Mouse (Mus musculus) limb, embryonic 14.5 days (tissue): ENCODE data around the gene Grap. TPM values are rescaled to one million over a fixed set of nuclear protein-coding genes. Genes with fewer than 3 reads are reported as not detected.

Source experiments
- ATAC-seq: fragments of 200-750 bp; cut with Nextera tagmentation; 2 replicates; pipeline ENCODE4 v1.8.0; 2017; ENCODE audit warnings: low read depth, moderate number of reproducible peaks, moderate TSS enrichment; ENCODE audit not compliant: low FRiP score
- DNase-seq: peaks from one replicate; pipeline ENCODE4 v3.0.0-alpha.2; 2015; ENCODE audit warnings: low spot score
- H3K27ac ChIP-seq: fragments of 300-500 bp; sonication (generic); replicated peaks from 2 replicates; pipeline ENCODE4 v1.5.1; 2014; ENCODE audit warnings: low read depth, mild to moderate bottlenecking, low read length, moderate library complexity, mixed read lengths
- H3K27me3 ChIP-seq: fragments of 300-500 bp; sonication (generic); 2 replicates; pipeline ENCODE4 v1.6.1; 2014; ENCODE audit warnings: low read length, mixed read lengths; ENCODE audit not compliant: control insufficient read depth, insufficient read depth
- H3K36me3 ChIP-seq: fragments of 300-500 bp; sonication (generic); 2 replicates; pipeline ENCODE4 v1.6.1; 2014; ENCODE audit warnings: mild to moderate bottlenecking, low read length, moderate library complexity, mixed read lengths; ENCODE audit not compliant: control insufficient read depth, insufficient read depth
- H3K4me1 ChIP-seq: fragments of 300-500 bp; sonication (generic); 2 replicates; pipeline ENCODE4 v1.6.1; 2014; ENCODE audit warnings: antibody characterized with exemption, low read length, mixed read lengths; ENCODE audit not compliant: control insufficient read depth, insufficient read depth
- H3K4me2 ChIP-seq: fragments of 300-500 bp; sonication (generic); replicated peaks from 2 replicates; pipeline ENCODE4 v1.6.1; 2014; ENCODE audit warnings: low read depth, mild to moderate bottlenecking, low read length, moderate library complexity; ENCODE audit not compliant: severe bottlenecking
- H3K4me3 ChIP-seq: fragments of 300-500 bp; sonication (generic); replicated peaks from 2 replicates; pipeline ENCODE4 v1.5.1; 2014; ENCODE audit warnings: low read length
- H3K9ac ChIP-seq: fragments of 300-500 bp; sonication (generic); 2 replicates; pipeline ENCODE4 v1.6.1; 2014; ENCODE audit warnings: mild to moderate bottlenecking, low read depth, low read length, moderate library complexity; ENCODE audit not compliant: severe bottlenecking
- H3K9me3 ChIP-seq: fragments of 300-500 bp; sonication (generic); 2 replicates; pipeline ENCODE4 v1.6.1; 2016; ENCODE audit warnings: low read length; ENCODE audit not compliant: control insufficient read depth
- POLR2A ChIP-seq: fragments of 200-500 bp; IDR thresholded peaks from 2 replicates; pipeline ENCODE4 v1.8.0; 2012; ENCODE audit warnings: inconsistent platforms, mild to moderate bottlenecking, moderate library complexity, borderline replicate concordance; ENCODE audit not compliant: insufficient read depth, insufficient read length; ENCODE audit errors: extremely low read depth
- WGBS: fragments of 180-500 bp; shearing (Covaris S2); extraction: QIAGEN DNeasy Blood & Tissue Kit; methylation state at CpG from one replicate; pipeline ENCODE4 v1.1.7; 2014; 5-methylcytosine and 5-hydroxymethylcytosine counted together
- polyA plus RNA-seq, 2 experiments: library from polyadenylated mRNA; depleted of rRNA in 1 of 2; stranded (reverse) in 1 of 2; unstranded in 1 of 2; fragments of >200 nt; fragmentation: Nextera tagmentation in 1 of 2; extraction: Ambion mirVana in 1 of 2; gene quantifications; 2 replicates each; pipeline versions ENCODE4 v1.2.1 to v1.2.3; 2012 to 2014

Gene Grap
- polyA plus RNA-seq, 2 experiments: 4.7 to 5.6 TPM

DNA sequence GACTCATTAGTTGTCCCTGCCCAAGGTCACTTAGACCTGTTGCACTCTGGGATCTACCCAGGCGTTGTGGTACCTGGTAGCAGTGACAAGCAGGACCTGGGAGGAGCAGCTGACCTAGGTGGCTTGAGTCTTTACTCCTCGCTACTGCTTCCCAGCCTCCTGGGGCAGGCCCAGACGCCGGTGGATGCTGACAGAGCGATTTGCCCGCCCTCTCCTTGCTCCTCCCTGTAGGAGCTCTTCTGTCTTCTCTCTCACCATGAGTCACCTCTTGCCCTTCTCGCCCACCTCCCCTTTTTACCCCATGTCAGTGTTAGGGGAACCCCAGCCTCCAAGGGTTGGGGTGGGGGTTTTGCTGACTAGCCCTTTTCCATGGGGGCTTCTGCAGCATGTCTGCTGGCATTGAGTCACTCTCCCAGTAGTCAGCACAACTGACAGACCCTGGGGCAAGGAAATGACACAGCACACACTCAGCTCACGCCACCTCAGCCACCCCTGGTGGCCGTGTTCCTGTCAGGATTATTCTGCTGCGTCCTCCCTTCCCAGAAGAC, 33.9 kb downstream of the Grap start:
- H3K4me1 ChIP-seq: peaks cover 7% of the 10 kb centered on the region; the same call in 1 of the 2 replicates
- no peaks in the 10 kb centered on the region for H3K36me3 ChIP-seq
- ATAC-seq (no peak), DNase-seq (no peak)
- H3K4me3 ChIP-seq: no peak overlapping the region
- H3K4me2 ChIP-seq: no peak overlapping the region
- no peaks in the 10 kb centered on the region for H3K9me3 ChIP-seq
- TF ChIP-seq POLR2A: no peak
- no peak overlapping the region for H3K9ac ChIP-seq
- peaks cover 26% of the 10 kb centered on the region for H3K27me3 ChIP-seq
- WGBS: 39% methylated on average over 10 of the region's 10 CpGs
- H3K27ac ChIP-seq: no peak overlapping the region

DNA sequence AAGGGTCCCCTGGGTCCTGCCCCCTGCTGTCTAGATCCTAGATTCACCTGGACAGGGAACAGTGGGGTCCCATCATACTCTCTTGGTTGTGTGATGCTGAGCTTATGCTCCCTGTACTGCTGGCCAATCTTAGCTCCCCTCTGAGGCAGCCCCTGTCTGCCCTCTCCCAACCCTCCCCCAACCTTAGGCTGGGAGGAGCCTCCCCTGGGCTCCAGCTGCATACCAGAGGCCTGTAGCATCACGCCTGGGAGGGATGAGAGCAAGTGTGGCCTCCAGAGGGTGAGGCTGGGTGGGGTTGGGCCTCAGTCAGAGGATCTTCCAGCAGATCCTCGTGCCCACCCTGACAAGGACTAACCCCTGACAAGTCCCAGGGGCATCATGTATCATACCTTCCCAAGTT, 34.5 kb downstream of the Grap start:
- no peak overlapping the region for H3K9ac ChIP-seq
- no peak overlapping the region for H3K27ac ChIP-seq
- peak; percentile 12 for DNase-seq
- H3K4me1 ChIP-seq: peaks cover 7% of the 10 kb centered on the region; the same call in 1 of the 2 replicates
- no peak overlapping the region for H3K4me2 ChIP-seq
- H3K9me3 ChIP-seq: no peaks in the 10 kb centered on the region
- TF ChIP-seq POLR2A: no peak
- WGBS: 49% methylated on average over 2 of the region's 2 CpGs
- H3K36me3 ChIP-seq: no peaks in the 10 kb centered on the region
- H3K4me3 ChIP-seq: no peak overlapping the region
- peaks cover 26% of the 10 kb centered on the region for H3K27me3 ChIP-seq
- ATAC-seq: no peak

DNA sequence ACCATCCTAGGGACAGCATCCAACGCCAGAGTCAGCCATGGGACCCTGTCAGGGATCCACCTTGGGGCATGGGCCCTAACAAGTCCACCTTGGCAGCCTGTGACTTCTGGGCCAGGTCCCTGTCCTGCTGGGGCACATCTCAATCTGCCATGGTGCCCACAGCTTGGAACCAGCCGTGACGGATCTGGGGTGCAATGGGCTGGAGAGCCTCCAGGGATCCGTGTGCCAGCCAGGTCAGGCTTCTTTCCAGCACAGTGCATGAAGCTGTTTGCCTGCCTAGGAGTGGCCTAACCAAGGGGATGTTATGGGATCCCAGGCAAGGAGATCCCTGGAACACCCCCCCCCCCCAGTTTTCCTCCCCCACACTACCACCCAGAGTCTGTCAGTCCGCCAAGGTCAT, 39.9 kb downstream of the Grap start:
- no peak for TF ChIP-seq POLR2A
- H3K27me3 ChIP-seq: no peaks in the 10 kb centered on the region
- WGBS: 91% methylated on average over 5 of the region's 5 CpGs
- H3K36me3 ChIP-seq: no peaks in the 10 kb centered on the region
- H3K9me3 ChIP-seq: no peaks in the 10 kb centered on the region
- H3K9ac ChIP-seq: no peak overlapping the region
- no peak for ATAC-seq
- no peak overlapping the region for H3K4me2 ChIP-seq
- no peak for DNase-seq
- no peaks in the 10 kb centered on the region for H3K4me1 ChIP-seq
- no peak overlapping the region for H3K27ac ChIP-seq
- H3K4me3 ChIP-seq: no peak overlapping the region

DNA sequence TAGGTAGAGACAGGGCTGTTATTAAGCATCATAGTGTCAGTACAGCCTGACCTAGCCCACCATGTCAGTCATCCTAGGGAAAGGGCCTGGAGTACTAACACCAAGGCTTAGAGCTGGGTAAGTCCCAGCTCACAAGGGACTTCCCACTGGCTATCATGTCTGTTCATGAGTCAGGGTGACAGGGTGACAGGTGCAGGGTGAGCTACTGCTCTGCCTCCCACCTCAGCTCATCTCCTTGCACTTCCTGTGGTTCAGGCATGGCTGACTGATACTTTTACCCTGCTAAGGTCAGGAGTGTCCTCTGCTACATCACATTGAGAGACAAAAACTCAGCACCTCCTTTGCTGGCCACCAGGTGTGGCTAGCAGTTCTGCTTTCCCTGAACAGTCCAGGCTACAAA, 45.8 kb downstream of the Grap start:
- TF ChIP-seq POLR2A: no peak
- Histone ChIP-seq H3K4me3 (no peak overlapping the region), H3K4me1 (no peaks in the 10 kb centered on the region), H3K27me3 (no peaks in the 10 kb centered on the region), H3K36me3 (no peaks in the 10 kb centered on the region), H3K27ac (no peak overlapping the region), H3K4me2 (no peak overlapping the region), H3K9ac (no peak overlapping the region), H3K9me3 (no peaks in the 10 kb centered on the region)
- DNase-seq (no peak), ATAC-seq (no peak)

DNA sequence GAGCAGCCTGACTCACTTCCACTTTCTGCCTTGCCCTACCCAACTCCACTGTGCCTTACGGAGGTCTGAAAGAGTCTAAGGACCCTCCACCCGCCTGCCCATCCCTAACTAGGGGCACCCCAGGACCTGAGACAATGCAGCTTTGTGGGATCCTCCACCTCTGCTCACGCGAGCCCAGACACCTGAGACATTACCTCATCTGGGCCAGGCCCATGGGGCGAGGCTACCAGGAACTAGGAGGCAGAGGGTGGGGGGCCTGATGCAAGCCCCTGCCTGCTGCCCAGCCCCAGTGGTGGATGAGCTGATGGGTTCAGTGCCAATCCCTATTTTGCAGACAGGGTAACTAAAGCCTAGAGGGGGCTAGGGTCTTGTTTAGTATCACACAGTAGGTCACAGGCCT, 46.4 kb downstream of the Grap start:
- Histone ChIP-seq H3K9me3 (no peaks in the 10 kb centered on the region), H3K27ac (no peak overlapping the region), H3K4me3 (no peak overlapping the region), H3K27me3 (no peaks in the 10 kb centered on the region), H3K36me3 (no peaks in the 10 kb centered on the region), H3K4me1 (no peaks in the 10 kb centered on the region), H3K9ac (no peak overlapping the region), H3K4me2 (no peak overlapping the region)
- 72% methylated on average over 5 of the region's 5 CpGs for WGBS
- TF ChIP-seq POLR2A: no peak
- DNase-seq (no peak), ATAC-seq (no peak)

DNA sequence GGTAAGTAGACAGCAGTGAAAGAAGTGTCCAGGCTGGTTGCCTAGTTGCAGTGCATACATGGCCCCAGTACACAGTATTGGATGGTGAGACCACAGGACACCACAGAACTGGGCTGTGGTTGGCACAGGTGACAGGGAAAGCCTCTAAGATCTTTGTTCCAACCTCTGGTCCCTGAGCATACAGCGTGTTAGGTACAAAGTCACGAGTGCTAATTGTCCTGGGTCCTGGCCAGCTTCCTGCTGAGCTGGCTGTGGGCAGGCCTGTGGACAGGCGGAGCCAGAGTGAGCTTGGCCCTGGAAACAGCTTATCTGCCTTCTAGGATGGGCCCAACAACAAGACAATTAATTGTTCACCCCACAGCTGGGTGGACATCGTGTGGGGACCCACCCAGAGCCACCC, 46.9 kb downstream of the Grap start:
- DNase-seq: no peak
- Histone ChIP-seq H3K27ac (no peak overlapping the region), H3K4me3 (no peak overlapping the region), H3K27me3 (no peaks in the 10 kb centered on the region), H3K9ac (no peak overlapping the region), H3K4me1 (no peaks in the 10 kb centered on the region), H3K36me3 (no peaks in the 10 kb centered on the region), H3K4me2 (no peak overlapping the region), H3K9me3 (no peaks in the 10 kb centered on the region)
- no peak for TF ChIP-seq POLR2A
- WGBS: 66% methylated on average over 4 of the region's 4 CpGs
- ATAC-seq: no peak
